Mouse (Mus musculus) heart, embryonic 14.5 days (tissue): ENCODE results near the gene Sh3yl1. TPM values are rescaled to one million over a fixed set of nuclear protein-coding genes. Genes with fewer than 3 reads are reported as not detected.

Source experiments
- ATAC-seq: fragments of 200-750 bp; cut with Nextera tagmentation; 2 replicates; pipeline ENCODE4 v1.8.0; 2017; ENCODE audit warnings: low read depth, moderate TSS enrichment; ENCODE audit not compliant: insufficient number of reproducible peaks, insufficient read depth, low FRiP score
- H3K27ac ChIP-seq, 2 experiments: fragments of 200-500 bp in 1 of 2; fragments of 300-500 bp in 1 of 2; sonication (generic) in 1 of 2; replicated peaks in 1 of 2; 2 replicates each; pipeline ENCODE4 v1.5.1; 2012 to 2014; ENCODE audit warnings: low read depth in 2 of 2, low read length in 2 of 2, control low read depth in 1 of 2, mild to moderate bottlenecking in 1 of 2, mixed read lengths in 1 of 2; ENCODE audit not compliant: control insufficient read depth in 1 of 2, insufficient read depth in 1 of 2
- H3K27me3 ChIP-seq: fragments of 300-500 bp; sonication (generic); 2 replicates; pipeline ENCODE4 v1.6.1; 2014; ENCODE audit warnings: mild to moderate bottlenecking, low read length, control low read depth; ENCODE audit not compliant: control insufficient read depth, insufficient read depth
- H3K36me3 ChIP-seq: fragments of 300-500 bp; sonication (generic); 2 replicates; pipeline ENCODE4 v1.6.1; 2014; ENCODE audit warnings: mild to moderate bottlenecking, control low read depth, low read length, mixed read lengths; ENCODE audit not compliant: control insufficient read depth, insufficient read depth
- H3K4me1 ChIP-seq, 2 experiments: fragments of 200-500 bp in 1 of 2; fragments of 300-500 bp in 1 of 2; sonication (generic) in 1 of 2; 2 replicates each; pipeline ENCODE4 v1.6.1; 2012 to 2014; ENCODE audit warnings: low read length in 2 of 2, control low read depth in 1 of 2, mixed read lengths in 1 of 2; ENCODE audit not compliant: control insufficient read depth in 2 of 2, insufficient read depth in 2 of 2
- H3K4me2 ChIP-seq: fragments of 300-500 bp; sonication (generic); 2 replicates; pipeline ENCODE4 v1.6.1; 2014; ENCODE audit warnings: mild to moderate bottlenecking, low read length
- H3K4me3 ChIP-seq, 2 experiments: fragments of 200-500 bp in 1 of 2; fragments of 300-500 bp in 1 of 2; sonication (generic) in 1 of 2; 2 replicates each; pipeline ENCODE4 v1.5.1; 2012 to 2014; ENCODE audit warnings: low read length in 2 of 2, mild to moderate bottlenecking in 2 of 2, control low read depth in 1 of 2, low read depth in 1 of 2, moderate library complexity in 1 of 2; ENCODE audit not compliant: control insufficient read depth in 1 of 2, insufficient read depth in 1 of 2
- H3K9ac ChIP-seq: fragments of 300-500 bp; sonication (generic); 2 replicates; pipeline ENCODE4 v1.6.1; 2014; ENCODE audit warnings: mild to moderate bottlenecking, low read length
- H3K9me3 ChIP-seq: fragments of 300-500 bp; sonication (generic); 2 replicates; pipeline ENCODE4 v1.6.1; 2016; ENCODE audit warnings: low read length, control low read depth; ENCODE audit not compliant: control insufficient read depth
- WGBS: fragments of 180-500 bp; shearing (Covaris S2); extraction: QIAGEN DNeasy Blood & Tissue Kit; methylation state at CpG from one replicate; pipeline ENCODE4 v1.1.7; 2014; 5-methylcytosine and 5-hydroxymethylcytosine counted together
- polyA plus RNA-seq: library from polyadenylated mRNA; unstranded; fragments of >200 nt; fragmentation: Nextera tagmentation; extraction: Ambion mirVana; gene quantifications from 2 replicates; pipeline ENCODE4 v1.2.1, GENCODE M21; 2014

The Sh3yl1 gene
- polyA plus RNA-seq, result 5.5 and 5.8 TPM in 2 replicates

- under 1% methylated on average over 52 of the region's 52 CpGs for WGBS
These were observed at the start of gene Sh3yl1, which contains the start of gene Acp1 for GRCm38 (mm10) chr12:30911261-30912047. TSS of gene Sh3yl1 (plus strand) at chr12:30911668. TSS of gene Acp1 (minus strand) at chr12:30911589.

GRCm38 (mm10) chr12:30864347-30864746, 47.1 kb upstream of the Sh3yl1 start:
- Histone ChIP-seq H3K4me2 (0 out of 2 replicates have a peak overlapping the region, but pooled peaks have one; percentile 1), H3K9me3 (no peaks in the 10 kb centered on the region), H3K27ac (peak overlapping the region; percentile 11 to 44; a peak in 1 of 4 replicates), H3K4me3 (no peak overlapping the region), H3K9ac (no peak overlapping the region), H3K27me3 (no peaks in the 10 kb centered on the region), H3K36me3 (no peaks in the 10 kb centered on the region), H3K4me1 (peaks cover 8 to 13% of the 10 kb centered on the region in 2 experiments)
- WGBS, result 68% methylated on average over 2 of the region's 2 CpGs
- ATAC-seq, result no peak

More at GRCm38 (mm10) chr12:30911261-30912047, at the start of gene Sh3yl1, which contains the start of gene Acp1:
- H3K4me3 ChIP-seq, result peak within 1 kb of the TSS; percentile 53 to 79
- peak within 1 kb of the TSS; percentile 100 for H3K4me2 ChIP-seq
- peak within 1 kb of the TSS; percentile 8 to 39; a peak in 3 of 4 replicates for H3K27ac ChIP-seq
- H3K36me3 ChIP-seq, result 0 out of 2 replicates have a peak, but pooled peaks cover 5% of the 10 kb centered on the region
- 0 out of 2 replicates have a peak, but pooled peaks cover 3% of the 10 kb centered on the region for H3K9me3 ChIP-seq
- peak; percentile 97 for ATAC-seq
- H3K4me1 ChIP-seq, result peaks cover 2 to 11% of the 10 kb centered on the region in 2 experiments; a peak in 3 of 4 replicates
- peak within 1 kb of the TSS; percentile 93 for H3K9ac ChIP-seq
- no peaks in the 10 kb centered on the region for H3K27me3 ChIP-seq

GRCm38 (mm10) chr12:30865781-30866180, 45.7 kb upstream of the Sh3yl1 start:
- 79% methylated on average over 4 of the region's 4 CpGs for WGBS
- H3K27ac ChIP-seq, result no peak overlapping the region
- no peak overlapping the region for H3K4me3 ChIP-seq
- no peaks in the 10 kb centered on the region for H3K36me3 ChIP-seq
- no peaks in the 10 kb centered on the region for H3K27me3 ChIP-seq
- H3K4me1 ChIP-seq, result peaks cover 8 to 13% of the 10 kb centered on the region in 2 experiments
- no peak overlapping the region for H3K9ac ChIP-seq
- H3K9me3 ChIP-seq, result no peaks in the 10 kb centered on the region
- no peak overlapping the region for H3K4me2 ChIP-seq
- ATAC-seq, result no peak

GRCm38 (mm10) chr12:30879447-30879846, 32.0 kb upstream of the Sh3yl1 start:
- 0 out of 4 replicates have a peak, but pooled peaks cover 0 to 2% of the 10 kb centered on the region in 2 experiments for H3K4me1 ChIP-seq
- H3K9me3 ChIP-seq, result no peaks in the 10 kb centered on the region
- no peak overlapping the region for H3K4me2 ChIP-seq
- H3K36me3 ChIP-seq, result no peaks in the 10 kb centered on the region
- peaks cover 41% of the 10 kb centered on the region for H3K27me3 ChIP-seq
- no peak for ATAC-seq
- no peak overlapping the region for H3K4me3 ChIP-seq
- 68% methylated on average over 6 of the region's 6 CpGs for WGBS
- H3K9ac ChIP-seq, result no peak overlapping the region
- no peak overlapping the region for H3K27ac ChIP-seq

- peak overlapping the region; percentile 42 to 50 for H3K4me3 ChIP-seq
- H3K9ac ChIP-seq, result no peak overlapping the region
- peaks cover 0 to 6% of the 10 kb centered on the region in 2 experiments; a peak in 1 of 4 replicates for H3K4me1 ChIP-seq
- peaks cover 78% of the 10 kb centered on the region for H3K27me3 ChIP-seq
- no peaks in the 10 kb centered on the region for H3K36me3 ChIP-seq
- H3K27ac ChIP-seq, result no peak overlapping the region
- H3K9me3 ChIP-seq, result no peaks in the 10 kb centered on the region
- H3K4me2 ChIP-seq, result peak overlapping the region; percentile 96
- 10% methylated on average over 4 of the region's 4 CpGs for WGBS
- no peak for ATAC-seq
These were observed 27.9 kb upstream of the Sh3yl1 start for GRCm38 (mm10) chr12:30883592-30883985.

GRCm38 (mm10) chr12:30883986-30884621, 27.4 kb upstream of the Sh3yl1 start, which contains the start of gene Alkal2:
TSS of gene Alkal2 (plus strand) at chr12:30884322.
- Histone ChIP-seq H3K4me1 (peaks cover 0 to 6% of the 10 kb centered on the region in 2 experiments; a peak in 1 of 4 replicates), H3K4me3 (peak within 1 kb of the TSS; percentile 42 to 50), H3K9ac (peak within 1 kb of the TSS; percentile 42), H3K27ac (no peak within 1 kb of the TSS), H3K27me3 (peaks cover 81% of the 10 kb centered on the region), H3K36me3 (no peaks in the 10 kb centered on the region), H3K9me3 (no peaks in the 10 kb centered on the region), H3K4me2 (peak within 1 kb of the TSS; percentile 96)
- WGBS, result under 1% methylated on average over 58 of the region's 58 CpGs
- ATAC-seq, result peak; percentile 47; the same call in 1 of the 2 replicates

- no peak for ATAC-seq
- peak overlapping the region; percentile 96 for H3K4me2 ChIP-seq
- peak overlapping the region; percentile 42 to 50 for H3K4me3 ChIP-seq
- H3K9me3 ChIP-seq, result no peaks in the 10 kb centered on the region
- WGBS, result 8% methylated on average over 39 of the region's 39 CpGs
- H3K4me1 ChIP-seq, result peaks cover 0 to 6% of the 10 kb centered on the region in 2 experiments; a peak in 1 of 4 replicates
- H3K27ac ChIP-seq, result no peak overlapping the region
- peaks cover 81% of the 10 kb centered on the region for H3K27me3 ChIP-seq
- H3K36me3 ChIP-seq, result no peaks in the 10 kb centered on the region
- peak overlapping the region; percentile 42 for H3K9ac ChIP-seq
These were observed 26.7 kb upstream of the Sh3yl1 start for GRCm38 (mm10) chr12:30884622-30885230.
